Mouse (Mus musculus) embryonic facial prominence, embryonic 10.5 days (tissue): ENCODE data around the gene Hsd3b5. TPM values are rescaled to one million over a fixed set of nuclear protein-coding genes. Genes with fewer than 3 reads are reported as not detected.

Experiments used
- polyA plus RNA-seq: library from polyadenylated mRNA; unstranded; fragments of >200 nt; fragmentation: Nextera tagmentation; extraction: Ambion mirVana; gene quantifications from 2 replicates; pipeline ENCODE4 v1.2.1, GENCODE M21; 2016

Hsd3b5 gene
- polyA plus RNA-seq, 1 experiment from 2014 or later, result not detected

Other genes with a start within 250 kb of the Hsd3b5 start
- 8.2 and 8.8 TPM in 2 replicates for gene Zfp697, start 247.8 kb downstream of the Hsd3b5 start, polyA plus RNA-seq
- gene Gm4450, start 173.1 kb downstream of the Hsd3b5 start, polyA plus RNA-seq, result not detected in 2 replicates
- not detected in 2 replicates for gene Hsd3b4, start 119.7 kb downstream of the Hsd3b5 start, polyA plus RNA-seq
- gene Gm10681, start 41.4 kb downstream of the Hsd3b5 start, polyA plus RNA-seq, result not detected in 2 replicates
- gene Hsd3b2, start 94.3 kb upstream of the Hsd3b5 start, polyA plus RNA-seq, result 0.08 TPM in 1 of 2 replicates, not detected in the other
- gene Hsd3b3, start 132.9 kb upstream of the Hsd3b5 start, polyA plus RNA-seq, result 0.04 TPM in 1 of 2 replicates, not detected in the other
- gene Hsd3b6, start 184.2 kb upstream of the Hsd3b5 start, polyA plus RNA-seq, result 5.7 and 9.1 TPM in 2 replicates
- gene Hsd3b1, start 229.5 kb upstream of the Hsd3b5 start, polyA plus RNA-seq, result 0.22 TPM in 1 of 2 replicates, not detected in the other